Mouse (Mus musculus): ENCODE data around the gene Slc25a24. TPM values are rescaled to one million over a fixed set of nuclear protein-coding genes. Genes with fewer than 3 reads are reported as not detected.

The Slc25a24 gene
- polyA plus RNA-seq, 1 experiment = 11.8 TPM

GRCm38 (mm10) chr3:109155926-109156669 lies 33.1 kb downstream of the Slc25a24 start:
- H3K4me3 ChIP-seq (replicated peaks; ENCODE audit: control insufficient read depth, low read depth, low read length) = no peak overlapping the region
- WGBS = 43% methylated on average over 4 of the region's 4 CpGs
- no peaks in the 10 kb centered on the region for H3K4me1 ChIP-seq (ENCODE audit: control insufficient read depth, insufficient read depth, low read length)
- H3K27ac ChIP-seq (ENCODE audit: control insufficient read depth, insufficient read depth, low read depth, low read length, poor library complexity) = no peak overlapping the region
- no peak for TF ChIP-seq POLR2A (IDR thresholded peaks at IDR 0.05; ENCODE audit: borderline replicate concordance, control insufficient read depth, low read depth, low read length)

GRCm38 (mm10) chr3:109157481-109157880 lies 34.5 kb downstream of the Slc25a24 start:
- Histone ChIP-seq H3K4me3 (replicated peaks; ENCODE audit: control insufficient read depth, low read depth, low read length) (no peak overlapping the region), H3K27ac (ENCODE audit: control insufficient read depth, insufficient read depth, low read depth, low read length, poor library complexity) (no peak overlapping the region), H3K4me1 (ENCODE audit: control insufficient read depth, insufficient read depth, low read length) (no peaks in the 10 kb centered on the region)
- whole genome bisulfite sequencing = 87% methylated on average over 3 of the region's 3 CpGs
- TF ChIP-seq CTCF (IDR thresholded peaks at IDR 0.05; ENCODE audit: control insufficient read depth, insufficient read depth, low read length) (no peak), POLR2A (IDR thresholded peaks at IDR 0.05; ENCODE audit: borderline replicate concordance, control insufficient read depth, low read depth, low read length) (no peak)

GRCm38 (mm10) chr3:109164088-109164487 lies 41.1 kb downstream of the Slc25a24 start:
- WGBS = 60% methylated on average over 2 of the region's 2 CpGs
- Histone ChIP-seq H3K4me3 (replicated peaks; ENCODE audit: control insufficient read depth, low read depth, low read length) (no peak overlapping the region), H3K27ac (ENCODE audit: control insufficient read depth, insufficient read depth, low read depth, low read length, poor library complexity) (no peak overlapping the region), H3K4me1 (ENCODE audit: control insufficient read depth, insufficient read depth, low read length) (peaks cover 1% of the 10 kb centered on the region; the same call in 1 of the 2 replicates)
- TF ChIP-seq CTCF (IDR thresholded peaks at IDR 0.05; ENCODE audit: control insufficient read depth, insufficient read depth, low read length) = no peak
- no peak for TF ChIP-seq POLR2A (IDR thresholded peaks at IDR 0.05; ENCODE audit: borderline replicate concordance, control insufficient read depth, low read depth, low read length)

GRCm38 (mm10) chr3:109164644-109165043 lies 41.7 kb downstream of the Slc25a24 start:
- no peak overlapping the region for H3K4me3 ChIP-seq (replicated peaks; ENCODE audit: control insufficient read depth, low read depth, low read length)
- TF ChIP-seq CTCF (IDR thresholded peaks at IDR 0.05; ENCODE audit: control insufficient read depth, insufficient read depth, low read length) (no peak), POLR2A (IDR thresholded peaks at IDR 0.05; ENCODE audit: borderline replicate concordance, control insufficient read depth, low read depth, low read length) (no peak)
- H3K4me1 ChIP-seq (ENCODE audit: control insufficient read depth, insufficient read depth, low read length) = peaks cover 2% of the 10 kb centered on the region; the same call in 1 of the 2 replicates
- H3K27ac ChIP-seq (ENCODE audit: control insufficient read depth, insufficient read depth, low read depth, low read length, poor library complexity) = no peak overlapping the region
- WGBS = 83% methylated on average over 1 of the region's 1 CpGs

- H3K27ac ChIP-seq (ENCODE audit: control insufficient read depth, insufficient read depth, low read depth, low read length, poor library complexity) = no peak overlapping the region
- WGBS = 24% methylated on average over 8 of the region's 8 CpGs
- H3K4me3 ChIP-seq (replicated peaks; ENCODE audit: control insufficient read depth, low read depth, low read length) = no peak overlapping the region
- no peak for TF ChIP-seq POLR2A (IDR thresholded peaks at IDR 0.05; ENCODE audit: borderline replicate concordance, control insufficient read depth, low read depth, low read length)
- TF ChIP-seq CTCF (IDR thresholded peaks at IDR 0.05; ENCODE audit: control insufficient read depth, insufficient read depth, low read length) = no peak
- H3K4me1 ChIP-seq (ENCODE audit: control insufficient read depth, insufficient read depth, low read length) = peaks cover 2% of the 10 kb centered on the region; the same call in 1 of the 2 replicates
These were observed 42.4 kb downstream of the Slc25a24 start for GRCm38 (mm10) chr3:109165214-109165829.

- 11% methylated on average over 2 of the region's 2 CpGs for WGBS
- no peak overlapping the region for H3K4me3 ChIP-seq (replicated peaks; ENCODE audit: control insufficient read depth, low read depth, low read length)
- TF ChIP-seq POLR2A (IDR thresholded peaks at IDR 0.05; ENCODE audit: borderline replicate concordance, control insufficient read depth, low read depth, low read length) (no peak), CTCF (IDR thresholded peaks at IDR 0.05; ENCODE audit: control insufficient read depth, insufficient read depth, low read length) (no peak)
- no peak overlapping the region for H3K27ac ChIP-seq (ENCODE audit: control insufficient read depth, insufficient read depth, low read depth, low read length, poor library complexity)
- peaks cover 2% of the 10 kb centered on the region; the same call in 1 of the 2 replicates for H3K4me1 ChIP-seq (ENCODE audit: control insufficient read depth, insufficient read depth, low read length)
These were observed 46.2 kb downstream of the Slc25a24 start for GRCm38 (mm10) chr3:109169121-109169520.

GRCm38 (mm10) chr3:109171070-109171778 lies 48.3 kb downstream of the Slc25a24 start:
- H3K27ac ChIP-seq (ENCODE audit: control insufficient read depth, insufficient read depth, low read depth, low read length, poor library complexity) = no peak overlapping the region
- 20% methylated on average over 15 of the region's 15 CpGs for WGBS
- TF ChIP-seq POLR2A (IDR thresholded peaks at IDR 0.05; ENCODE audit: borderline replicate concordance, control insufficient read depth, low read depth, low read length) (no peak), CTCF (IDR thresholded peaks at IDR 0.05; ENCODE audit: control insufficient read depth, insufficient read depth, low read length) (peak; percentile 87)
- H3K4me3 ChIP-seq (replicated peaks; ENCODE audit: control insufficient read depth, low read depth, low read length) = no peak overlapping the region
- peaks cover 2% of the 10 kb centered on the region; the same call in 1 of the 2 replicates for H3K4me1 ChIP-seq (ENCODE audit: control insufficient read depth, insufficient read depth, low read length)

GRCm38 (mm10) chr3:109174394-109174793 lies 51.4 kb downstream of the Slc25a24 start:
- 82% methylated on average over 5 of the region's 5 CpGs for WGBS
- TF ChIP-seq POLR2A (IDR thresholded peaks at IDR 0.05; ENCODE audit: borderline replicate concordance, control insufficient read depth, low read depth, low read length) = no peak
- TF ChIP-seq CTCF (IDR thresholded peaks at IDR 0.05; ENCODE audit: control insufficient read depth, insufficient read depth, low read length) = no peak
- Histone ChIP-seq H3K27ac (ENCODE audit: control insufficient read depth, insufficient read depth, low read depth, low read length, poor library complexity) (no peak overlapping the region), H3K4me1 (ENCODE audit: control insufficient read depth, insufficient read depth, low read length) (no peaks in the 10 kb centered on the region), H3K4me3 (replicated peaks; ENCODE audit: control insufficient read depth, low read depth, low read length) (no peak overlapping the region)
